ENCODE assay signal across 28 mouse cellular contexts in the genomic region with DNA sequence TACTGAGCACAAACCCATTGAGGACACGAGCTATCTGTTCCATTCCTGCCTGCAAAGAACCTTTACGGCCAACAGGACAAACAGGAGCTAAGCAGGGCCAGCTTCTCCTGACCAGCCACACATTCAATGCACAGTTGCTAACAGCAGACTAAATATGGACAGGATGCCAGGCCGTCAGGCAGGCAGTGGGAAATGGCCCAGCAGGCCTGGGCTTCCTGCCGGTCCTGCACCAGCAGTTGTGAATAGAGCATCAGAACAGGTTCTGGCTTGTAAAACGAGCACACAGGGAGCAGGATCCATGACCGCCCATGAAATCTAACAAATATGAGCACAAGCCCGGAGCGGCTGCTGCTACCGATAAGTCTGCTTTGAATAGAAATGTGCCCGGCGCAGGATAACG.
DNase-seq lines count a peak whose midpoint lies in the region; ATAC-seq and TF ChIP-seq lines count a peak whose summit lies in the region.
"Had no signal": no experiment of that assay in that cellular context is flagged by ENCODE, and none has a peak within 500 bp of the region (broad histone marks: within the 10 kb centered on the region; RNA-seq: fewer than 3 reads in every experiment).

No protein-coding gene starts in this region.

- H3K27me3 ChIP-seq in embryonic facial prominence, embryonic 14.5 days (replicated peaks; ENCODE audit: control insufficient read depth, insufficient read depth, low read length) = no peaks in the 10 kb centered on the region
- no peaks in the 10 kb centered on the region for H3K27me3 ChIP-seq in embryonic facial prominence, embryonic 10.5 days (replicated peaks; ENCODE audit: low read depth, poor library complexity, severe bottlenecking)
- no peaks in the 10 kb centered on the region for H3K27me3 ChIP-seq in midbrain, postnatal 0 days (ENCODE audit: insufficient read depth, low read length)
- H3K27me3 ChIP-seq in midbrain, embryonic 14.5 days (ENCODE audit: control insufficient read depth, insufficient read depth, low read length) = no peaks in the 10 kb centered on the region
- H3K27me3 ChIP-seq: CH12.LX; embryonic facial prominence, embryonic 15.5 days; forebrain, embryonic 12.5 days; heart, embryonic 13.5 days; hindbrain, embryonic 15.5 days; kidney, embryonic 15.5 days; liver, embryonic 12.5 days; neural tube, embryonic 13.5 days had no signal

- H3K4me1 ChIP-seq in embryonic facial prominence, embryonic 14.5 days (ENCODE audit: control insufficient read depth, insufficient read depth, low read length) = no peaks in the 10 kb centered on the region
- peaks cover 13% of the 10 kb centered on the region for H3K4me1 ChIP-seq in embryonic facial prominence, embryonic 10.5 days
- no peaks in the 10 kb centered on the region for H3K4me1 ChIP-seq in midbrain, postnatal 0 days (ENCODE audit: insufficient read depth, low read length)
- H3K4me1 ChIP-seq in midbrain, embryonic 14.5 days (ENCODE audit: control insufficient read depth, insufficient read depth, low read length) = no peaks in the 10 kb centered on the region; the same call in 1 of the 2 replicates
- H3K4me1 ChIP-seq: embryonic facial prominence, embryonic 15.5 days; heart, embryonic 13.5 days; hindbrain, embryonic 15.5 days; liver, embryonic 12.5 days had no signal

- H3K4me2 ChIP-seq in embryonic facial prominence, embryonic 14.5 days (ENCODE audit: low read depth, low read length) = no peak overlapping the region
- H3K4me2 ChIP-seq in midbrain, postnatal 0 days (ENCODE audit: low read depth, low read length, poor library complexity, severe bottlenecking) = no peak overlapping the region
- H3K4me2 ChIP-seq in midbrain, embryonic 14.5 days (ENCODE audit: low read length) = no peak overlapping the region
- H3K4me2 ChIP-seq: embryonic facial prominence, embryonic 15.5 days; forebrain, embryonic 12.5 days; heart, embryonic 13.5 days; hindbrain, embryonic 15.5 days; kidney, embryonic 15.5 days; liver, embryonic 12.5 days; midbrain, embryonic 11.5 days; neural tube, embryonic 13.5 days had no signal

- intact Hi-C loops in gastrocnemius, postnatal 36 days (cut with DNase I) = loop anchor here (5.0 kb wide), 1 partner anchor 239 kb away; no protein-coding TSS in a partner anchor

- peak; percentile 2 for DNase-seq in cerebellum, adult 9-11 months
- no peak for DNase-seq in cerebellum, adult 11-12 months
- DNase-seq in embryonic facial prominence, embryonic 14.5 days (ENCODE audit: low spot score) = peak; percentile 31
- DNase-seq in embryonic facial prominence, embryonic 10.5 days (ENCODE audit: low spot score) = no peak
- peak; percentile 27 for DNase-seq in midbrain, postnatal 0 days (ENCODE audit: low spot score)
- no peak for DNase-seq in midbrain, embryonic 14.5 days
- DNase-seq in gastrocnemius, postnatal 36 days = no peak
- no peak for DNase-seq in spleen, postnatal 10 days (ENCODE audit: low spot score in 2 of 2)
- DNase-seq: adrenal gland, adult 2 months; embryo, embryonic 11 days; forebrain, postnatal 0 days; heart, postnatal 10 days; kidney, adult 18-20 months; kidney, postnatal 25 days; liver, postnatal 0 days; lung, postnatal 36 days; right cerebral cortex, postnatal 4 days; thymus, adult 2 months; thymus, postnatal 36 days had no signal

- H3K9ac ChIP-seq in embryonic facial prominence, embryonic 14.5 days (ENCODE audit: low read depth, low read length) = no peak overlapping the region
- H3K9ac ChIP-seq in midbrain, postnatal 0 days (replicated peaks; ENCODE audit: low read length, poor library complexity, severe bottlenecking) = no peak overlapping the region
- no peak overlapping the region for H3K9ac ChIP-seq in midbrain, embryonic 14.5 days (replicated peaks; ENCODE audit: low read length)
- H3K9ac ChIP-seq: embryonic facial prominence, embryonic 15.5 days; forebrain, embryonic 12.5 days; forebrain, postnatal 0 days; heart, embryonic 13.5 days; hindbrain, embryonic 15.5 days; kidney, embryonic 15.5 days; liver, embryonic 12.5 days; liver, postnatal 0 days; neural tube, embryonic 13.5 days had no signal

- H3K27ac ChIP-seq in embryonic facial prominence, embryonic 14.5 days (replicated peaks; ENCODE audit: low read depth, low read length) = no peak overlapping the region
- no peak overlapping the region for H3K27ac ChIP-seq in embryonic facial prominence, embryonic 10.5 days (replicated peaks)
- no peak overlapping the region for H3K27ac ChIP-seq in midbrain, postnatal 0 days (ENCODE audit: low read depth, low read length)
- no peak overlapping the region for H3K27ac ChIP-seq in midbrain, embryonic 14.5 days (replicated peaks; ENCODE audit: low read depth, low read length)
- H3K27ac ChIP-seq: embryonic facial prominence, embryonic 15.5 days; forebrain, embryonic 12.5 days; heart, embryonic 13.5 days; hindbrain, embryonic 15.5 days; kidney, embryonic 15.5 days; liver, embryonic 12.5 days; neural tube, embryonic 13.5 days had no signal

- H3K4me3 ChIP-seq in embryonic facial prominence, embryonic 14.5 days (ENCODE audit: low read depth, low read length) = no peak overlapping the region
- no peak overlapping the region for H3K4me3 ChIP-seq in embryonic facial prominence, embryonic 10.5 days
- H3K4me3 ChIP-seq in midbrain, postnatal 0 days (ENCODE audit: low read depth, low read length) = no peak overlapping the region
- no peak overlapping the region for H3K4me3 ChIP-seq in midbrain, embryonic 14.5 days (replicated peaks; ENCODE audit: low read depth, low read length)
- H3K4me3 ChIP-seq: embryonic facial prominence, embryonic 15.5 days; forebrain, embryonic 12.5 days; heart, embryonic 13.5 days; hindbrain, embryonic 15.5 days; kidney, embryonic 15.5 days; liver, embryonic 12.5 days; neural tube, embryonic 13.5 days had no signal

- no peak for TF ChIP-seq CTCF in midbrain, postnatal 0 days (IDR thresholded peaks at IDR 0.05)

- no peaks in the 10 kb centered on the region for H3K36me3 ChIP-seq in embryonic facial prominence, embryonic 14.5 days (ENCODE audit: control insufficient read depth, insufficient read depth, low read length)
- H3K36me3 ChIP-seq in embryonic facial prominence, embryonic 10.5 days (replicated peaks) = no peaks in the 10 kb centered on the region
- no peaks in the 10 kb centered on the region for H3K36me3 ChIP-seq in midbrain, postnatal 0 days (ENCODE audit: insufficient read depth, low read length)
- no peaks in the 10 kb centered on the region for H3K36me3 ChIP-seq in midbrain, embryonic 14.5 days (ENCODE audit: control insufficient read depth, insufficient read depth, low read length)
- H3K36me3 ChIP-seq: embryonic facial prominence, embryonic 15.5 days; forebrain, embryonic 12.5 days; heart, embryonic 13.5 days; hindbrain, embryonic 15.5 days; kidney, embryonic 15.5 days; liver, embryonic 12.5 days; neural tube, embryonic 13.5 days had no signal

- H3K9me3 ChIP-seq in embryonic facial prominence, embryonic 14.5 days (ENCODE audit: control insufficient read depth, low read length) = no peaks in the 10 kb centered on the region
- no peaks in the 10 kb centered on the region for H3K9me3 ChIP-seq in embryonic facial prominence, embryonic 10.5 days
- H3K9me3 ChIP-seq in midbrain, postnatal 0 days (ENCODE audit: low read length) = no peaks in the 10 kb centered on the region
- H3K9me3 ChIP-seq in midbrain, embryonic 14.5 days (ENCODE audit: control insufficient read depth, low read length) = no peaks in the 10 kb centered on the region
- H3K9me3 ChIP-seq: embryonic facial prominence, embryonic 15.5 days; forebrain, embryonic 12.5 days; heart, embryonic 13.5 days; hindbrain, embryonic 15.5 days; kidney, embryonic 15.5 days; neural tube, embryonic 13.5 days had no signal

- 70% methylated on average over 12 of the region's 12 CpGs for WGBS in embryonic facial prominence, embryonic 14.5 days
- whole genome bisulfite sequencing in embryonic facial prominence, embryonic 10.5 days = 82% methylated on average over 12 of the region's 12 CpGs
- 75% methylated on average over 12 of the region's 12 CpGs for WGBS in midbrain, postnatal 0 days
- WGBS in midbrain, embryonic 14.5 days = 70% methylated on average over 12 of the region's 12 CpGs

- ATAC-seq in embryonic facial prominence, embryonic 14.5 days (ENCODE audit: low read depth) = no peak
- no peak for ATAC-seq in midbrain, postnatal 0 days (ENCODE audit: low FRiP score)
- ATAC-seq in midbrain, embryonic 14.5 days (ENCODE audit: low FRiP score, low TSS enrichment) = no peak
- ATAC-seq: forebrain, postnatal 0 days; liver, embryonic 12.5 days; liver, postnatal 0 days had no signal

Comparison
In these comparisons a context has a peak if more than half of its experiments do, and no peak if none do; other contexts are left out.
1. DNase-seq: peak in cerebellum, adult 9-11 months (single experiment), embryonic facial prominence, embryonic 14.5 days (single experiment) and midbrain, postnatal 0 days (single experiment); none in cerebellum, adult 11-12 months (single experiment), embryonic facial prominence, embryonic 10.5 days (single experiment), midbrain, embryonic 14.5 days (single experiment), gastrocnemius, postnatal 36 days (0 of 2) and spleen, postnatal 10 days (0 of 2).